Mouse (Mus musculus) cerebellum, adult 9-11 months (tissue): ENCODE results near the gene Hyou1.
A peak's percentile ranks its signal among the peaks of the same experiment; 100 is the strongest.
"Not testable (repeated sequence)": the region's sequence is repeated elsewhere in the genome, so short reads cannot be mapped to it uniquely, and the experiment has no call there.

Experiments
- DNase-seq: peaks from one replicate; pipeline ENCODE4 v3.0.0; 2022

The Hyou1 gene

DNA sequence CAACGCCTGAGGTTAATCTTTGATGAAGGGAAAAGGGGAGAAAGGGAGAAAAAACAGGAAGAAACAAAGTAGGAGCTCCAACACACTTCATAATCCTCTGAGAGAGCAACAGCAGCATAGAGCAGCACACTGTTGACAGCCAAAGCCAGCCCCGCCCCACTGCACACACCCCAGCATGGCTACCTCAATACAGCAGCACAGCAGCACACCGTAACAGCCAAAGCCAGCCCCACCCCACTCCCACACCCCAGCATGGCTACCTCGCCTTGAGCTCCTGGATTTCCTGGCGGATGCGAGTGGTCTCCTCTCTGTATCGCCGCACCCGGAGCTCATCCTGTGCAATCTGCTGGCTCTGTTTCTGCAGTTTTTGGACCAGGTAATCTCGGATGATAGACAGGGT is 27.0 kb upstream of the Hyou1 start:
- DNase-seq, result no peak

- DNase-seq, result no peak
These were observed 26.1 kb upstream of the Hyou1 start for GRCm38 (mm10) chr9:44353142-44353541.

GRCm38 (mm10) chr9:44357207-44357606 is 22.1 kb upstream of the Hyou1 start:
- no peak for DNase-seq

GRCm38 (mm10) chr9:44361190-44361917 is 17.9 kb upstream of the Hyou1 start, which contains the start of gene Vps11:
Gene Vps11 (minus strand): TSS chr9:44361670.
- DNase-seq, result peak; percentile 94

DNA sequence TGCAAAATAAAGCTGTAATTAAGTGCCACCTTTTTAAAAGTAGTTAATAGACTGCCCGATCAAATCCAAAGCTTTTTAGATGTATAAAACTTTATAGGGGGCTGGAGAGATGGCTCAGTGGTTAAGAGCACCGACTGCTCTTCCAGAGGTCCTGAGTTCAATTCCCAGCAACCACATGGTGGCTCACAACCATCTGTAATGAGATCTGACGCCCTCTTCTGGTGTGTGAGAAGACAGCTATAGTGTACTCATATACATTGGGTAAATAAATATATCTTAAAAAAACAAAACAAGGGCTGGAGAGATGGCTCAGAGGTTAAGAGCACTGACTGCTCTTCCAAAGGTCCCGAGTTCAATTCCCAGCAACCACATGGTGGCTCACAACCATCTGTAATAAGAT is 17.4 kb upstream of the Hyou1 start:
- not testable (repeated sequence) for DNase-seq

DNA sequence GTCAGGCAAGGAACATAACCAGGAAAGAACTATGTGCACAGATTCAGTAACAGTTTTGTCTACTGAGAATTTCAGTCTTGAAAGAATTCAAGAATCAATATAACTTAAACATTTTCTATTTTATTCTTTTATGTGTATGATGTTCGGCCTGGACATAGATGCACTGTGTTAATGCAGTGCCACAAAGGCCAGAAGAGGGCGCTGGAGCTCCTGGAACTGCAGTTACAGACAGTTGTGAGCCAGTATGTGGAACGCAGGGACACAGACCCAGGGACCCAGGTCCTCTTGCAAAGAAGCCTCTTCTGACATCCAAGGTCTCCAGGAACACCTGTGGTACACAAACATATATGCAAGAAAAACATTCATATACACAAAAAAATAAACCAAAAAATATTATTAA is 14.8 kb upstream of the Hyou1 start:
- no peak for DNase-seq

GRCm38 (mm10) chr9:44373386-44373785 is 5.9 kb upstream of the Hyou1 start:
- no peak for DNase-seq

DNA sequence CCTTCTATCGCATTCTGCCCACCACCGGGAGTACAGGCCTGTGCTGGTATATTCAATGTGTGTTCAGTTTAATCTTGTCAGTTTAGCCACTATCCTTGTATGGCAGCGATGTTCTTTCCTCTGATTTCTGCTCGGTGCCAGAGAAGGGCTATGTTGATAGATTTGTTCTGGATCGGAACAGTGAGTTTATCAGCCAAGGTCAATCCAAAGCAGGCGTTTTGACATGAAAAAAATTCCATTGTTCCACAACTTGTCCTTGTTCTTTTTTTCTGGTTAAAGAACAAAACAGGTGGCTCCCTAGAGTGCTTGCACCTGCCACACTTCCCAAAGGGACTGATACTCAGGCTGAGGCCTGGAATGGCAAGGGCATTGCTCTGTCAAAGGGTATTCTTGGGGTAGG is 3.1 kb upstream of the Hyou1 start:
- no peak for DNase-seq

- peak; percentile 9 for DNase-seq
These were observed 2.0 kb upstream of the Hyou1 start for GRCm38 (mm10) chr9:44377335-44377734.

GRCm38 (mm10) chr9:44378153-44378730 is 1.0 kb upstream of the Hyou1 start:
- peak; percentile 20 for DNase-seq

DNA sequence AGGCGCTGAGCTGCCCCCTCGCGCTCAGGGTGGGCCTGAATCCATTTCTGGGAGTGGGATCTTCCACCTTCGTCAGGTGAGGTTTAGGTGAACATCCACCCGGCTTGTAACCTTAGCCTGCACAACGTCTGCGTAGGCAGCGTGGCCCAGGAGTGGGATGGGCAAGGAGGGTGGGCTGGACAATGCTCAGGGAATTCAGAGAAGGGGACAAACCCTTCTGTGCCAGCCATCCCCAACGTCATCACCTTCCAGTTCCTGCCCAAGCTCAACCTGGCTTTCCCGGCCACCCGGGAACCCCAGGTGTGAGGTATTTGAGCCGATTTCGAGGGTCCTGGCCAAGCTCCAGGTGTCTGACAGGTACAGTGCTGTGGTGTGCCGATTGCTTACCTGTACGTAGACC is 572 bp downstream of the Hyou1 start:
- DNase-seq, result peak; percentile 76

GRCm38 (mm10) chr9:44384596-44384995 is 5.3 kb downstream of the Hyou1 start:
- no peak for DNase-seq

DNA sequence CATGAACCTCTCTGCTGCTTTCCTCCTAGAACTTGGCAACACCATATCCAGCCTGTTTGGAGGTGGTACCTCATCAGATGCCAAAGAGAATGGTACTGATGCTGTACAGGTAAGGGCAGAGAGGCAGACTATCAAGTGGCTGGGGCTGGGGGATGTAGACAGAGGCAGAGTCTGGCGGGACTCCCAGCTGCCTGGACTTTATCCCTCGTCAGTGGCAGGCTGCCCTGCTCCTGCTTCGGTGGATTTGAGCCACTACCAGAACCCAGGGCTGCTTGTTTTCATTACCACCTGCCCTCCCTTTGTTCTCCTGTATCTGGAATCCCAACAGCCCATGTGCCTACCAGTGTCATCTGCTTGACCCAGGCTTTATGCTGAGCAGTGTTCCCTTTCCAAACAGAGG is 7.9 kb downstream of the Hyou1 start:
- DNase-seq, result peak; percentile 11

DNA sequence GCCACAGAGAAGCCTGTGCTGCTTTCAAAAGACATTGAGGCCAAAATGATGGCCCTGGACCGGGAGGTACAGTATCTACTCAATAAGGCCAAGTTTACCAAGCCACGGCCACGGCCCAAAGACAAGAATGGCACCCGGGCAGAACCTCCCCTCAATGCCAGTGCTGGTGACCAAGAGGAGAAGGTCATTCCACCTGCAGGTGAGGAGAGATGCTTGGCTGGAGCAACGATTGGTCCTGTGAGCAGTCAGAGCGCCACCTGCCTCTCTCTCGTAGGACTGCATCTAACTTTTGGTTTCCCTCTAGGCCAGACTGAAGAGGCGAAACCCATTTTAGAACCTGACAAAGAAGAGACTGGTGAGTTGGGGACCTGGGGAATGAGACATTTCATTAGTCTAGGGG is 10.0 kb downstream of the Hyou1 start:
- DNase-seq, result peak; percentile 73

DNA sequence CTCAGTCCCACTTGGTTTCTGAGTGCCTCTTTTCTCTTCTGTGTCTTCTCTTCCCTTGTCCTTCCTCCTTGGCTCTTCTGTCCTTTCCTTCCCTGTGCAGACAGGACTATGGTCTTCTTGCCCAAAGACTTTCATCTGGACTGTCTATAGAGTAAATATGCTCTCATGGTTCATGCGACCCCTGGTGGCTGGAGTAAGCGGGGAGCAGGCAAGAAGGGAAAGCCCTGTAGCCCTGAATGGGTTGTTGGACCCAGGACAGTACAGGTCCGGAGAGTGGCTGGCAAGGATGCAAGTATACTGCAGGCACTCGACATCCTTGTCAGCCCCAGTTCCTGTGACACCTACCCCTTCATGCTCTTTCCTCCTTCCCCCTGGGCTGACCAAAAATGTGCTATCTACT is 12.2 kb downstream of the Hyou1 start:
- DNase-seq, result peak; percentile 69

DNA sequence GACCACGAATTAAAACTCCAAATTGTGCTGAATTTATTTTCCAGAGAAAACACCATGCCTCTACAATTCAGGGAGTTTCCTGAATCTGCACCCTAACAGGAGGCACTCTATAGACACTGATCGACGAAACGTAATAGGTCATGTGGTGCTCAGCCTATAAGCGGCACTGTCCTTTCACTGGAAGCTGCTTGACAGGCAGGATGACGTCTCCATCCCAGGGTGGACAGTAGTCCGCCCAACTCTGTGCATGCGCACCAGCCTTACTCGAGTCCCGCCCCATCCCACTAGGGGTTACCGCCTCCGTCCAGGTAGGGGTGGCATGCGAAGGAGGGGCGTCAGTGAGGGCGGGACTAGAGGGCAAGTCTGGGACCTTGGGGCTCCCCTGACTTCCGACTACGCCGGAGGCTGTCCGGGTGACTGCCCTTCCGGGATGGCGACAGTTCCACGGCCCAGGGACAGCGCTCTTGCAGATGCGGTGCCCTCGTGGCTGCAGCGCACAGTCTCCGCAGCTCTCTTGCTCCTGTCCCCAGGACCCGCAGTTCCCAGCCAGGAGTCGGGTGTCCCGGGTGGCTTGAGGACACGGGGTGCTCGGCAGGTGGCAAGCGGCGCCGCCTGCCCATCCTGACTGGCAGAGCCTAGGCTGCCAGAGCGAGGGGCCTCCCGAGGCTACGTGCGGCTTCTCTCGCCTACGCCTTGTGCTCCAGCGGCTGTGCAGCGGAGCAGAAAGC is 17.6 kb downstream of the Hyou1 start, which contains the start of gene Slc37a4:
Gene Slc37a4, plus strand, starts transcription at position 169 of the 728 bp plus-strand sequence.
- DNase-seq, result peak; percentile 99

- DNase-seq, result no peak
These were observed 18.8 kb downstream of the Hyou1 start for GRCm38 (mm10) chr9:44398087-44398486.

- DNase-seq, result peak; percentile 52
These were observed 19.3 kb downstream of the Hyou1 start for GRCm38 (mm10) chr9:44398551-44398950.

DNA sequence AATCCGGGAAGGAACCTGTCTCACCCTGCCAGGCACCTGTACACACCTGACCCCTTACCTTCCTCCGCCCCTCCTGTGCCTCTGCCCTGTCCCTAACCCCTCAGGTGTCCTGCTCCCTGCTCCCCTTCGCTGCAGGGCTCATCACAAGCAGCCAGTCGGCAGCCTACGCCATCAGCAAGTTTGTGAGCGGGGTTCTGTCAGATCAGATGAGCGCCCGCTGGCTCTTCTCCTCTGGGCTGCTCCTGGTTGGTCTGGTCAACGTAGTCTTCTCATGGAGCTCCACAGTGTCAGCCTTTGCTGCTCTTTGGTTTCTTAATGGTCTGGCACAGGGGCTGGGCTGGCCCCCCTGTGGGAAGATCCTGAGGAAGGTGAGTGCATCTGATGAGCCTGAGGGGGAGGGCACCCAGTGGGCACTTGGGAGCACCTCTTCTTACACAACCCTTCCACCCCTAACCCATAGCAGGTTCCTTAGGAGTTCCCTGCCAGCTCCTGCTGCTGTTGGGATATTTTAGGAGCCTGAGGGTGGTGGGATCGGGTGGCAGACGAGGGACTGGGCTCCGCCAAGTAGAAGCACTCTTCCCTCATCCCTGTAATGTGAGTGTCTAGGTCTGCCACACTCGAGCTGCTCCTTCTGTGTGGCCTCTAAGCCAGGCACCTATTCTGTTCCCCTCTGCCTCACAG is 20.0 kb downstream of the Hyou1 start:
- DNase-seq, result peak; percentile 54

- no peak for DNase-seq
These were observed 20.5 kb downstream of the Hyou1 start for GRCm38 (mm10) chr9:44399795-44400114.

DNA sequence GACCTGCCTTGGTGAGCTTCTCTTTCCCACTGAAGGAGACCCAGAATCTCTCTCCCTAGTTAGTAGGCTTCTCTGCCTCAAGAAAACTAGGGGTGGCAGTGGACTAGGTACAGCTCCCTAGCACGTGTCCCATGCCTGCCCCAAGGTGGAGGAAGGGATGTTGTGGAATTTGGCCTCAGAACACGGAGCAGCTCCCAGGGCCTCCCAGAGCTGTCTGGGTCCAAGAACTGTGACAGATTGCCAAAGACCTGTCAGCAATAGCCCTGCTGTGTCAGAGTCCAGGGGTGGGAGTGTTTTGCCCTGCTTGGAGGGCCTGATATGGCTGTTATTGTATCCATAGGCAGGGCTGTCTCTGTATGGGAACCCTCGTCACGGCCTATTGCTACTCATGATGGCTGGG is 21.8 kb downstream of the Hyou1 start:
- DNase-seq, result no peak

DNA sequence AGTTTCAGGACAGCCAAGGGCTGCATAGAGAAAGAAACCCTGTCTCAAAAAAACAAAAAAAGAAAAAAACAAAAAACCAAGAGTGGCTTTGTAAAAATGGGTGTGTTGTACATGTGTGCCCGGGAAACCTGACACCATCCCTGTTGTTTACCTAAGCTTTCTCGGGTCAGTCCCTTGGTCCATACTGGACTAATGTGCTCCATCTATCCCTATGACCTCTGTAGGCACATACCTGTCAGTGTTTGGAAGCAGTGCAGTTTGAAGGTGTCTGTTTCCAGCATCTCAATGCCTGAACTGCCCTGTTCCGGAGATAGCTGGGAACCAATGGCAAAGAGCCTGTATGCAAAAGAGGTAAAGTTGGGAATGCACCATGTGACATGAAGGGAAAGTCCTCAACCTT is 25.7 kb downstream of the Hyou1 start:
- no peak for DNase-seq

DNA sequence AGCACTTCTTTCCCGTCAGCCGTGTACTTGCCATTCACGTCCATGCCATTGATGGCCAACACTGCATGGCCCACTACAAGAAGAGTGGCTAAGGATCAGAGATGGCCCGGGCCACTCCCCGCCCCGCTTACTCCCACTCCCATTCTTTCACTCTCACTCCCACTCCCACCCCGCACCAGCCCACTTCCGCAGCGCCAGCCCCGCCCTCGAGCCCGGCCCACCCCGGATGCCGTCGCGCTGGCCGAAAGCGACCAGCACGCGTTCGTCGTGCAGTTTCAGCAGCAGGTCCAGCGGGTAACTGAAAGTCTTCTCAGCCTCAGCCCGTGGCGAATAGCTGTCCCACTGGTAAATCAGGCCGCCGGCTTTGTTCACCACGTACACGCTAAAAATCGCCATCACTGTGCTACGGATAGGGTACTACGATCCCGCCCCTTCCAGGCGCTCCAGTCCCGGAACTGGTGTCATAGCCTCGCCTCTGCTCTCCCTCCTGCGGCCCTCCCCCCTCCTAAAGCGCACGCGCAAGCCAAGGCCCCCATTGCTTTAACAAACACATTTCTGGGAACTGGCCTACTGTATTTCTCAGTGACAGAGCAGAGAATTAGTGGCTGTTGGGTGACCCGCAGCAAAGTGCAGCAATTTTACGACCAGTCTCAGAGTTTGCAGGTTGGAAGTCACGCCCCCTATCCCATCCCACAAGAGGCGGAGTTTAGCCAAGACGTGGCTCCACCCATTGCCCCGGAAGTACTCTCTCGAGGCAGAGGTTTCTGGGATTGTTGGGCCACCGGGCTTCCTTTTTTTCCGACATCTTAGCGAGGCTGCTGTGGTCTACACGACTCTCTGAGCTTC is 27.8 kb downstream of the Hyou1 start, which contains the start of the genes Rps25 and Trappc4:
Gene Rps25, plus strand, starts transcription at position 234 of the 846 bp plus-strand sequence.
Gene Trappc4, minus strand, starts transcription at position 695 of the 846 bp plus-strand sequence.
- DNase-seq, result peak; percentile 93
